Mouse (Mus musculus): ENCODE results near the gene Tmem184b. TPM values are rescaled to one million over a fixed set of nuclear protein-coding genes. Genes with fewer than 3 reads are reported as not detected.

Gene Tmem184b
- polyA plus RNA-seq, 1 experiment = 69.0 TPM

GRCm38 (mm10) chr15:79390434-79390833 is 12.9 kb downstream of the Tmem184b start:
- H3K4me1 ChIP-seq (ENCODE audit: control insufficient read depth, insufficient read depth, low read length) = peaks cover 47% of the 10 kb centered on the region
- no peak overlapping the region for H3K4me3 ChIP-seq (ENCODE audit: insufficient read depth, low read depth, low read length)
- 38% methylated on average over 6 of the region's 6 CpGs for WGBS
- DNase-seq = peak; percentile 87
- no peaks in the 10 kb centered on the region for H3K36me3 ChIP-seq (ENCODE audit: control insufficient read depth, insufficient read depth, low read length)
- no peak overlapping the region for H3K27ac ChIP-seq (ENCODE audit: insufficient read depth, low read depth, low read length)
- no peaks in the 10 kb centered on the region for H3K27me3 ChIP-seq (replicated peaks; ENCODE audit: control insufficient read depth, insufficient read depth, low read length)
- TF ChIP-seq POLR2A (IDR thresholded peaks at IDR 0.05; ENCODE audit: low read depth, low read length) = no peak

GRCm38 (mm10) chr15:79388171-79388570 is 15.2 kb downstream of the Tmem184b start:
- 48% methylated on average over 6 of the region's 6 CpGs for WGBS
- DNase-seq = no peak
- Histone ChIP-seq H3K27ac (ENCODE audit: insufficient read depth, low read depth, low read length) (no peak overlapping the region), H3K36me3 (ENCODE audit: control insufficient read depth, insufficient read depth, low read length) (no peaks in the 10 kb centered on the region), H3K4me3 (ENCODE audit: insufficient read depth, low read depth, low read length) (no peak overlapping the region), H3K27me3 (replicated peaks; ENCODE audit: control insufficient read depth, insufficient read depth, low read length) (no peaks in the 10 kb centered on the region), H3K4me1 (ENCODE audit: control insufficient read depth, insufficient read depth, low read length) (peaks cover 32% of the 10 kb centered on the region)
- TF ChIP-seq CTCF (conservative IDR thresholded peaks at IDR 0.05; ENCODE audit: insufficient read depth, insufficient read length, low read depth, low read length) (no peak), POLR2A (IDR thresholded peaks at IDR 0.05; ENCODE audit: low read depth, low read length) (no peak)

GRCm38 (mm10) chr15:79387611-79388010 is 15.8 kb downstream of the Tmem184b start:
- H3K27ac ChIP-seq (ENCODE audit: insufficient read depth, low read depth, low read length) = no peak overlapping the region
- DNase-seq = no peak
- WGBS = 83% methylated on average over 7 of the region's 7 CpGs
- peaks cover 30% of the 10 kb centered on the region for H3K4me1 ChIP-seq (ENCODE audit: control insufficient read depth, insufficient read depth, low read length)
- H3K4me3 ChIP-seq (ENCODE audit: insufficient read depth, low read depth, low read length) = no peak overlapping the region
- H3K27me3 ChIP-seq (replicated peaks; ENCODE audit: control insufficient read depth, insufficient read depth, low read length) = no peaks in the 10 kb centered on the region
- TF ChIP-seq POLR2A (IDR thresholded peaks at IDR 0.05; ENCODE audit: low read depth, low read length) (no peak), CTCF (conservative IDR thresholded peaks at IDR 0.05; ENCODE audit: insufficient read depth, insufficient read length, low read depth, low read length) (no peak)
- H3K36me3 ChIP-seq (ENCODE audit: control insufficient read depth, insufficient read depth, low read length) = no peaks in the 10 kb centered on the region

GRCm38 (mm10) chr15:79387081-79387480 is 16.3 kb downstream of the Tmem184b start:
- peak overlapping the region; percentile 5; the same call in 1 of the 2 replicates for H3K27ac ChIP-seq (ENCODE audit: insufficient read depth, low read depth, low read length)
- H3K4me3 ChIP-seq (ENCODE audit: insufficient read depth, low read depth, low read length) = no peak overlapping the region
- no peak for DNase-seq
- TF ChIP-seq POLR2A (IDR thresholded peaks at IDR 0.05; ENCODE audit: low read depth, low read length) = no peak
- TF ChIP-seq CTCF (conservative IDR thresholded peaks at IDR 0.05; ENCODE audit: insufficient read depth, insufficient read length, low read depth, low read length) = no peak
- H3K36me3 ChIP-seq (ENCODE audit: control insufficient read depth, insufficient read depth, low read length) = no peaks in the 10 kb centered on the region
- H3K4me1 ChIP-seq (ENCODE audit: control insufficient read depth, insufficient read depth, low read length) = peaks cover 25% of the 10 kb centered on the region
- H3K27me3 ChIP-seq (replicated peaks; ENCODE audit: control insufficient read depth, insufficient read depth, low read length) = no peaks in the 10 kb centered on the region
- WGBS = 56% methylated on average over 6 of the region's 6 CpGs

- no peak overlapping the region for H3K4me3 ChIP-seq (ENCODE audit: insufficient read depth, low read depth, low read length)
- no peaks in the 10 kb centered on the region; the same call in 1 of the 2 replicates for H3K4me1 ChIP-seq (ENCODE audit: control insufficient read depth, insufficient read depth, low read length)
- no peaks in the 10 kb centered on the region for H3K36me3 ChIP-seq (ENCODE audit: control insufficient read depth, insufficient read depth, low read length)
- no peak for DNase-seq
- H3K27ac ChIP-seq (ENCODE audit: insufficient read depth, low read depth, low read length) = no peak overlapping the region
- 87% methylated on average over 9 of the region's 9 CpGs for WGBS
- TF ChIP-seq POLR2A (IDR thresholded peaks at IDR 0.05; ENCODE audit: low read depth, low read length) (no peak), CTCF (conservative IDR thresholded peaks at IDR 0.05; ENCODE audit: insufficient read depth, insufficient read length, low read depth, low read length) (no peak)
- H3K27me3 ChIP-seq (replicated peaks; ENCODE audit: control insufficient read depth, insufficient read depth, low read length) = no peaks in the 10 kb centered on the region
Measured at GRCm38 (mm10) chr15:79381644-79382043, 21.7 kb downstream of the Tmem184b start.

GRCm38 (mm10) chr15:79380468-79381444 is 22.6 kb downstream of the Tmem184b start:
- no peaks in the 10 kb centered on the region for H3K27me3 ChIP-seq (replicated peaks; ENCODE audit: control insufficient read depth, insufficient read depth, low read length)
- peak; percentile 80 for DNase-seq
- no peaks in the 10 kb centered on the region; the same call in 1 of the 2 replicates for H3K4me1 ChIP-seq (ENCODE audit: control insufficient read depth, insufficient read depth, low read length)
- no peak overlapping the region for H3K27ac ChIP-seq (ENCODE audit: insufficient read depth, low read depth, low read length)
- 51% methylated on average over 23 of the region's 23 CpGs for WGBS
- no peak for TF ChIP-seq POLR2A (IDR thresholded peaks at IDR 0.05; ENCODE audit: low read depth, low read length)
- TF ChIP-seq CTCF (conservative IDR thresholded peaks at IDR 0.05; ENCODE audit: insufficient read depth, insufficient read length, low read depth, low read length) = peak; percentile 92
- no peak overlapping the region for H3K4me3 ChIP-seq (ENCODE audit: insufficient read depth, low read depth, low read length)
- H3K36me3 ChIP-seq (ENCODE audit: control insufficient read depth, insufficient read depth, low read length) = no peaks in the 10 kb centered on the region

- no peaks in the 10 kb centered on the region for H3K36me3 ChIP-seq (ENCODE audit: control insufficient read depth, insufficient read depth, low read length)
- no peak for DNase-seq
- 75% methylated on average over 7 of the region's 7 CpGs for WGBS
- H3K27me3 ChIP-seq (replicated peaks; ENCODE audit: control insufficient read depth, insufficient read depth, low read length) = no peaks in the 10 kb centered on the region
- no peak for TF ChIP-seq POLR2A (IDR thresholded peaks at IDR 0.05; ENCODE audit: low read depth, low read length)
- TF ChIP-seq CTCF (conservative IDR thresholded peaks at IDR 0.05; ENCODE audit: insufficient read depth, insufficient read length, low read depth, low read length) = no peak
- no peak overlapping the region for H3K4me3 ChIP-seq (ENCODE audit: insufficient read depth, low read depth, low read length)
- H3K27ac ChIP-seq (ENCODE audit: insufficient read depth, low read depth, low read length) = no peak overlapping the region
- no peaks in the 10 kb centered on the region; the same call in 1 of the 2 replicates for H3K4me1 ChIP-seq (ENCODE audit: control insufficient read depth, insufficient read depth, low read length)
Measured at GRCm38 (mm10) chr15:79379658-79380057, 23.7 kb downstream of the Tmem184b start.

Measured in kidney, adult 2 months (tissue).